Mouse (Mus musculus) liver (tissue): ENCODE results near the gene Inka1.
A peak's percentile ranks its signal among the peaks of the same experiment; 100 is the strongest.
"Not testable (repeated sequence)": the region's sequence is repeated elsewhere in the genome, so short reads cannot be mapped to it uniquely, and the experiment has no call there.

ENCODE experiments used
- DNase-seq: peaks from one replicate; pipeline ENCODE4 v3.0.0-alpha.2; 2020; ENCODE audit warnings: mixed read lengths

The Inka1 gene

DNA sequence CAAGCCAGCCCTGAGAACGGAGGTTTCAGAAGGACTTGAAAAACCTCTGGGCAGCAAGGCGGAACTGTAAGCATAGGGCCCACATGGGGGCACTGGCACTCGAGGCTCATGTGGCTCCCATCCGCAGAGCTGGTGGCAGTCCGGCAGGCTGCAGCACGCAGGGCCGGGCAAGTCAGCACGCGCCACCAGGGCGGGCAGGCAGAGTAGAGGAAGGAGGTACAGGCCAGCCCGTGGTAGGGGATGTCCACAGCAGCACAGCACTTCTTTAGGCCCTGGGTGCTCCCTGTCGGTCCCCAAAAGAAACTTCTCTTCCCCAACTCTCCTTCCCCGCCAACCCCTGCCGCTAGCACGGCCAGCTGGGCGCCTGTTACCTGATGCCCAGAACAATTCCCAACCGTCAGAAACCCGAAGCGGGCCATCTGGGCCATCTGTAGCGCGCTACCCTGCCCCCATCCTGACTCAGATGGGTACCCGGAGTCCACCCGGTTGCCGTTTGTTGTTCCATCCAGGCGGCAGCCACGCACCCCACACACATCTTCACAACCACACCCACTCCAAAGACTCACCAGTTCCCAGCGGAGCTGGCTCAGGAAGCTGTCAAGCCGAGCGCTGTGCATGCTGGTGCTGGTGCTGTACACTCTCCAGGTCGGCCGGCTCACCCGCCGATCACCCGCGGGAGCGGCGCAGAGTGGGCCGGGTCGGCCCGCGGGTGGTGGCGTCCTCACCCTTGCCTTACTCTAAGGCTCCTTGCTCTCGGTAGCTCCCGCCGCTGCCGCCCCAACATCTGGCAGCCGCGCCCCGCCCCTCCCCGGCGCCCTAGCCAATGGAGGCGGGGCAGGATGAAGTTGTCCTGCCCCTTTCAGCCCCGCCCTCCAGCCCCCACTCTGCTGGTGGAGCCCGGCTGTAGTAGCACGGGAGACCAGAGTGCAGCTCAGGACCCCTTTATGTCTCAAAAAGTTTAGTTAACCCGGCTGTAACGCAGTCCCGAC, at the start of gene Inka1:
Inka1 (minus strand) TSS at position 749 of the 989 bp plus-strand sequence.
- peak; percentile 97 for DNase-seq

DNA sequence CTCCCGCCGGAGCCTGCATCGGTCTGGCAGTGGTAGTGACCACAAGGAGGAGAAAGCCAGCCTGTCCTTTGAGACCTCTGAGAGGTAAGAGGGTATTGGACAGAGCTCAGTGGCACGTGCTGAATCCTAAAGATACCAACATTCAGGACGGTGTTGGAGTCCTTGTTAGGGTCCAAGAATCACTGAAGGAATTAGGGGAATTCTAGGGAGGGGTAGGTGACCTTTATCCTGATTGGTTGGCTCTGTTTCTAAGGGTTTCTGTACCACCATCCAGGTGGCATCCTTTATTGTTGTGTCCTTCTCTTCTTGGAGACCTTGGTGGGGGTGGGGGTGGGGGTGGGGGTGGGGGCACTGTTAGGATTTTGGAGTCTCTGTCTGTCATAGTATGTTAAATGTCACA, 46.4 kb upstream of the Inka1 start:
- no peak for DNase-seq

DNA sequence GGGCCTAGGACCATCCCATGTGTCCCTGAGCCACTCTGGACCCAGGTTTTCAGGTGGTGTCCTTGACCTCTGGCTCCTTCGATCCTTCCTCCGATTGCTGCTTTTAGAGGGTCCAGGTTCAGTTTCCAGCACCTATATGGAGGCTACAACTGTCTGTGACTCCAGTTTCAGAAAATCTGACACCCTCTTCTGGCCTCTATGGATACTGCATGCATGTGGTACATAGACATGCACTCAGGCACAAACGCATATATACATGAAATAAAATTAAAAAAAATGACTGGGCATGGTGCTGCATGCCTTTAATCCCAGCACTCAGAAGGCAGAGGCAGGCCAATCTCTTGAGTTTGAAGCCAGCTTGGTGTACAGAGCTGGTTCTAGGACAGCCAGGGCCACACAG, 42.2 kb upstream of the Inka1 start:
- no peak for DNase-seq

DNA sequence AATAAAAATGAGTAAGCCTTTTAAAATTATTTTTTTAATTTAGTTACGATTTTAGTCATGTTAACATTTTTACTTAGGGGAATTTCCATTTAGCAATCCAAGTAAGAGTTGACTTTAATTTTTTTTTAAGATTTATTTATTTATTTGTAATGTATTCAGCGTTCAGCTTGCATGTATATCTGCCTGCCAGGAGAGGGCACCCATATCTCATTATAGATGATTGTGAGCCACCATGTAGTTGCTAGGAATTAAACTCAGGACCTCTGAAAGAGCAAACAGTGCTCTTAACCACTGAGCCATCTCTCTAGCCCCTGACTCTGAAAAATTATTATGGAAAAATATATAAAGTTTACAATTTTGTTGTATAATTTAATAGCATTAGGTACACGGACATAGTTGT, 40.9 kb upstream of the Inka1 start:
- DNase-seq = no peak

DNA sequence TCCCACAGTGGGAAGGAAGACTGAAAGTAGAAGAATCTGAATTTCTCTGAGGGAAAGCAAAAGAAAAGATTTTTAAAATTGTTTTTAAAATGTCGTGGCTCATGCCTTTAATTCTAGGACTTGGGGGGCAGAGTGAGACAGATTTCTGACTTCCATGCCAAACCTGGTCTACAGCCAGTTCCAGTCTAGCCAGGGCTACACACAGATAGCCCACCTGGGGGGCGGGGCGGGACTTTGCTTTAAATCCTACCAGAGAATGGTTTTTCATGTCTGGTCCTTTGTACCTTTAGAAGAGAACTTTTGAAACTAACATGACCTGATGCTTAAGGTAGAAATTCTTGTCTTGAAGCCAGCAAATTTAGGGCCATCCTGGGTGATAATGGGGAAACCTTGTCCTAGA, 37.5 kb upstream of the Inka1 start:
- no peak for DNase-seq

DNA sequence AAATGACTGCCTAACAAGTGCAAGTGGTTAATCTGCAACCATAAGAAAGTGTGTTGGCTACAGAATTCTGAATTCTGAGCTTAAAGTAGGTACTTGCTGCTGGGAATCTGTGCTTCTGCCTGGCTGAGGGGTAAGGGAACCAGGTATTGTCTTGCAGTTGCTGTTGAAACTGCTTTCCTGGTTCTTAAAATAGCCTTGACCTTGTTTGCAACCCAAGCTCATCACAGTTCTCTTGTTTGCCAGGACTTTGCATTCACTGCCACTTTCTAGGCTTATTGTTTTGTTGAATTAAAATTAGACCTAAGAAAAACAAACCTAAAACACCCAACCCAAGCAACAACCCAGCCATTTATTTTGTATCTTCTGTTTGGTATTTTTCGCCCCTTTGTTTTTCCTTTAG, 35.1 kb upstream of the Inka1 start:
- no peak for DNase-seq

DNA sequence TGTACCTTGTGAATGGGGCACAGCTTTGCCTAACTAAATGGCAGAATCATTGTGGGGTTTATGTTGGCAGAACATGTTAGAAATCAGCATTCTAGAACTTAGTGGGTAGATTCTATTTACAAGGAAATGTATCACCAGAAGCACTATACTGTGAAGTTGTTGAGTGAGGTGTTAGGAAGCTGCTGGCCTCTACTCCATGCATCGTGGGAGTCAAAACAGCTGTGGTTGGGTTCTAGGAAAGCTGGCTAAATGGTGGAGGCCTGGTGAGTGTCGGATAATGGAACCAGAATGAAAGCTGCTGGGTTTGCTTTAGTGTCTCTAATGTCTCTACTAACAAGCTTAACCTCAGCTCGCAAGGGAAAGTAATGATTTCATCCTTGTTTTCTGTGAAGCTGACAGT, 31.4 kb upstream of the Inka1 start:
- no peak for DNase-seq

DNA sequence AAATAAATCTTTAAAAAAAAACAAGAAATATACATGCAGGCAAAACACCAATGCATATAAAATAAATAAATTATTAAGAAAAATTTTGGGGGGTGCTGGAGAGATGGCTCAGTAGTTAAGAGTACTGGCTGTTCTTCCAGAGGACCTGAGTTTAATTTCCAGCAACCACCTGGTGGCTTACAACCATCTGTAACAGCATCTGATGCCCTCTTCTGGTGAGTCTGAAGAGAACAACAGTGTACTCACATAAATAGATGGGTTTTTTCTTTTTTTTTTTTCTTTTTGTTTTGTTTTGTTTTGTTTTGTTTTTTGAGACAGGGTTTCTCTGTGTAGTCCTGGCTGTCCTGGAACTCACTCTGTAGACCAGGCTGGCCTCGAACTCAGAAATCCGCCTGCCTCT, 27.9 kb upstream of the Inka1 start:
- DNase-seq = not testable (repeated sequence)

DNA sequence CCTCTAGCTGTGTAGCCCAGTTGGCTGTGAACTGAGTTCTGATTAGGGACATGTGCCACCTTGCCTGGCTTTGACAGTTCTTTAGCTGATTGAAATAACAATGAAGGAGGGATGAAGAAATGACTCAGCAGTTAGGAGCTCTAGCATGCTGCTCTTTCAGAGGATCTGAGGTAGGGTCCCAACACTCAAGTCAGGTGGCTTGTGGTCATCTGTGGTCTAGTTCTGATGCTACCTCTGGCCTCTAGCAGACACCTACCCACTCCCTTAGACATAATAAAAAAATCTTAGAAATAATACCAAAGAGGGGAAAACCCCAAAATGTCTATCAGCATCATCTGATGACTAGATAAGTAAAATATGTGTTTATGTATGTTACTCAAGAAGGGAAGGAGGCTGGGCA, 24.7 kb upstream of the Inka1 start:
- no peak for DNase-seq

DNA sequence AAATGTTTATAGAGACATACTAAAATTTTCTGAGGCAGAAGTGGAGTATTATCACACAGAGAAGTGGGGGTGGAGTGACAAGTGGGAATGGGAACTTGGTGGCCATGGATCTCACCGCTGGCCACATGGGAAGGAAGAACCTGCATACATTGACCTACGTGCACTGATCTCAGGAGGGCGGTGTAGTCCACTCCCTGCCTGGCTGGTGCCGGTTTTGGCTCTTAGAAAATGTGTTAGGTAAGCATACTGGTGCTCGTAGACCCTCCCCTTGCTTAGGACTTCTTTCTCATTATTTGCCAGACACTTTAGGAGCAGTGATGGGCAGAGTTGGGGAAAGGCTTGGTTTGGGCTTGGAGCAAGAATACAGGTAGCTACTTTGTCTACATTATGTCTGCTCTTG, 22.4 kb upstream of the Inka1 start:
- DNase-seq = no peak

DNA sequence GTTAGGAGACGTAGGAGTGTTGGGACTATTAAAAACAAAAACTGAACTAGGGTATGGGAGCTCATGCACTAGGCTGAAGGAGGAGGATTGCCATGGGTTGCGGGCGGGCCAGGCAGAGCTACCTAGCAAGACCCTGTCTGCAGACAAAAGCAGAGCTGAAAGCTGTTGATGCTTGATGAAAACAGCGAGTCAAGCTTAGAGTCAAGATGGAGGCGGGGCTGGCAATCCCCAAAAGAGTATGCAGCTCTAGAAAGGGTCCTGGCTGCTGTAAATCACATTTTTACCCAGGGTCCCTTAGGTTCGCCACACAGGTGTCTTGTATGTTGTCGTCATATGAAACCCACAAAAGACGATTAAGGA, 17.8 kb upstream of the Inka1 start:
- DNase-seq = peak; percentile 46

DNA sequence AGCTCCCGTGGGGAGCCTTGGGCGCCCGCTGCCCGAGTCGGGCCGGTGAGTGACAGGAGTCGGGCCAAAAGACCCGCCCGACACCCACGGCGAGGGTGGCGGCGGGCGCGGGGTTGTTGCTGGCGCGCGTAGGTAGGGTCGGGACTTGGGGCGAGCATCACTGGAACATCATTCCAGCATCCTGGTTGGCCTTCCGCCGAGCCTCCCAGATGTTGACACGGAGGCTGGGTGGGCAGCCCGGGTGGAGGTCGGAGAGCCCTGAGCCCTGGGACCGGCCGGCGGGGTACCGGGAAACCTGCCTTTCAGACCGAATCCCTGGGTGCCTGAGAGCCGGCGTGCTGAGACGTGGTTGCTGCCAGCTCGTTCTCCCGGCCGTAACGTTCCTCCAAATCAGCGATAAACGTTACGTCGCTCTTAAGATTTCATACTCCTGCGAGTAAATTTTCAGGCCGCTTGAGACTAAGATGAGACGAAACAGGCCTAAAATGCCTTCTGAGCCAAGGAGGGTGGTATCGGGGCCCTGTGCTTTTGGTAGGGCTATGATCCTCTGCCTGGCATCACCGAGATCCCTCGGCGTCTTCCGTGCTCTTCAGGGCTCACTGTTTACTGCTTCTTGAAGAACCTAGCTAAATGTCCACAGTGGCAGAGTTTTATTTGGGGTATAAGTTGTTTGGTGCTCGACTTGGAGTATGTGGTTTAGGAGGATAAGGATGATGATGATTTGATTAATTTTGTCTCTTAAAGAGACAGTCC, 17.3 kb upstream of the Inka1 start:
- peak; percentile 59 for DNase-seq

DNA sequence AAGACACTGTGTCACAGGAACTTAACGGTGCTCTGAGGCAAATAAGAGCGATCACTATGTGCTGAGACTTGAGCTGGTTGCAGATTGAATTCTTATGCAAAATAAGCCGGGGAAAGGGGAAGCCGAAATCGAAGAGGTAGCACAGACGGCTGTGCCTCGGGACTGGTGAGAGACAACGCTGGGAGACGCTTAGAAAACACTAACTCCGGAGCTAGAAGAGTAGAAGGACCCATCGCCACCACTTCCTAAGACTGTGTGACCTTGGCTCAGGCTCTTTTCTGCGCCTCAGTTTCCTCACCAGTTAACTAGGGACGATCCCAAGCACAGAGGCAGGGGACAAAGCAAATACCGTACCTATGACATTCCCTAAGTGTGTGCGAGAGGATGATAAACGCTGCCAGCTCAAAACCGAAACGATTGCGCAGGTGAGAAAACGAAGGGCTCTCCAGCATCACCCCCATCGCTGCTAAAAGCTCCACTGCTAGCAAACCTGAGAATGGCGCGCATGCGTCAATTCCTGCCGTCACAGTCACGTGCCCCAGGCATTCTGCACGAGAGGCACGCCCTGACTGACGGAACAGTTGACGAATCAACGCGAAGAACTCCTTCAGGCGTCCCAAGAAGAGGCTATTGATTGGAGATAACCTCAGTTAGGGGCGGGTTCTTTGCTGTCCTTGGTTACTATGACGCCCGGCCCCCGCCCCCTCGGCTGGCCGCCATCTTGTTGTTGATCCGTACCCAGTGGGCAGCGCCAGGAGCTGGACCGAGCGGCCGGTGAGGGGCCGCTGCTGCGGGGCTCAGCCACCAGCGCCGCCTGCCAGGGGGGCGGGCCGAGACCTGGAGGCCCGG, 16.5 kb upstream of the Inka1 start, which contains the start of gene Ip6k1:
Ip6k1 (plus strand) TSS at position 580 of the 849 bp plus-strand sequence.
- DNase-seq = peak; percentile 100

DNA sequence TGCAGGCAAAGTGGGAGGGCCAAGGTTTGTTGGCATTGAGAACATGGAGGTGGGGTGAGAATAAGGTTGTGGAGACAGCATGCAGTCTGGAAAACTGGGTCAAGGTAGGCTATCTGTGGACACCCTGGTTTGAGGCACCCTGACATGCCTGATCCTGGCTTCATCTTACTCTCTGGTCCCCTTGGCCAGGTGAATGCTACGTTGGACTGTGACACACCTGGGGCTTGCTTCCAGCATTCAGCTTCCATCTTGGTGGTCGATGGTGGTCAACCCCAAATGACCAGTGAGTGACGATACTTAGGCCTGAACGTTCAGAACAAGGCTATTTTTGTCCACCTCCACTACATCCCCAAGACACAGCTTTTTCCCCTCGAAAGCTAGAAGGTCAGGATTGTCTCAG, 10.4 kb upstream of the Inka1 start, which contains the start of gene Gm20662:
Gm20662 (plus strand) TSS at position 301 of the 400 bp plus-strand sequence.
- DNase-seq = no peak

DNA sequence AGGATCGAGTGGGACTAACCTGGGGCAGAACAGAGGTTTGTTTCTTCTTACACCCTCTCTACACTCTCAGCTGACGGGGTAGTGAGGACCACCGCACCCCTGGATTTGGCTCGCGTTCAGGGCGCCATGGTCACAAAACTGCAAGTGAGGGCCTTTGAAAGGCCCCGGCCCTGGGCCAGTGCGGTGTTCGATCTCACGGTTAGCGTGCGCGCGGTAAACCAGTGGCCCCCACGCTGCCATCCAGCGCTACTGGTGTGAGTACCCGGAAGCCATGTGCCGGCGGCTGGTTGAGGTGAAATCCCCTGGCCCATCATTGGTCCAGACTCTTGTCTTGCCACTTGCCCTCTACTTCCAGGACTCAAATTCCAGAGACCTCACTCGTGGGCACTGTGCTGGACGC, 9.8 kb upstream of the Inka1 start:
- no peak for DNase-seq

DNA sequence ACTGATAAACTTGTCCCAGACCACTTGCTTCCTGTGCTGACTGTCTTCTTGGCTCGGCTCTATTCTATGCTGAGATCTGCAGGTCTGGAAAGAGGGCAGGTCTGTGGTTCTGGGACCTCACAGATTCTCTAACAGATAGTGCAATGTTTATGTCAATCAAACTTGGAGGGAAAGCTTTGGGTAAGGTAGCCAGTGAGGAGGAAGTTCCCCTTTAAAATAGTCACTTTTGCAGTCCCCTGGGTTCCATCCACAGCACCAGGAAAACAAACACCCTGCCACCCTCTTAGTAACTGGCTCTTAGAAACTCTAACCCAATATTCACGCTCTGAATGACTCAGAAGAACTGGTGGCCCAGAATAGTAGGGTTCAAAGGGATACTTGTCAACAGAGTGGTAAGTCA, 8.8 kb upstream of the Inka1 start:
- no peak for DNase-seq

DNA sequence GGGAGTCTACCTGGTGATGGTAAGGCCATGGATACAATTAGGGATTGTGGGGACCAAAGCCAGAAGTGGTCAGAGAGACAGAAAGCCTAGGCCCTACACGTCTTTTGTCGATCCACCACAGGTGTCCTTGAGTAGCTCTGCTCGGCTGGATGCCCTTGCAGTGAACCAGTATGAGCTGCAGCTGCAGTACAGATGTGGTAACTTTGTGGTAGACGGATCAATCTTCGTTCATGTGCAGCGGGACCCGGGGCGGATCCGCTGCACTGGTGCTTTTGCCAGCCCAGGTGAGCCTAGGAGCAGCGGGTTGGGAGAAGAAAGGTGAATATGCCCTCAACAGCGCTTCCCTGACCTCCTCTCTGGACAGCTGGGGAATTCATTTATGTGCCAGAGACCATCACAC, 7.3 kb upstream of the Inka1 start:
- DNase-seq = no peak

DNA sequence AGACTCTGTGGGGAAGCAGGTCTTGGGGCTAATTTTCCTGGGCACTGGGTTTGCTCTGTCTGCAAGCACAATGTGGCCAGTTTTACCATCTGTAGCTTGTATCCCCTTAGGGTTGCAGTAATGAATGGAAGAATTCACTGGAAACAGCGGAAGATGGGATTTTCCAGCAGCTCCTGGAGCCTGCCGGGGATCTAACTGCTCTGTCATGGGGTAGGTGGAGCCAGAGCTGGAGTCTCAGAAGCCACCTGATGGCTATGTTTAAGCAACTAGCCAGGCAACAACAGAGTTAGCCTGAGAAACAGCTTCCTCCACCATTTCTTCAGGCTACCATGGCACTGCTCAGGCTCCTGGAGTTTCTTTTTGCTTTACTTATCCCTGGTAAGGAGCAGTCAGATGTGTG, 6.5 kb upstream of the Inka1 start, which contains the start of gene Cdhr4:
Cdhr4 (plus strand) TSS at position 301 of the 400 bp plus-strand sequence.
- DNase-seq = no peak

DNA sequence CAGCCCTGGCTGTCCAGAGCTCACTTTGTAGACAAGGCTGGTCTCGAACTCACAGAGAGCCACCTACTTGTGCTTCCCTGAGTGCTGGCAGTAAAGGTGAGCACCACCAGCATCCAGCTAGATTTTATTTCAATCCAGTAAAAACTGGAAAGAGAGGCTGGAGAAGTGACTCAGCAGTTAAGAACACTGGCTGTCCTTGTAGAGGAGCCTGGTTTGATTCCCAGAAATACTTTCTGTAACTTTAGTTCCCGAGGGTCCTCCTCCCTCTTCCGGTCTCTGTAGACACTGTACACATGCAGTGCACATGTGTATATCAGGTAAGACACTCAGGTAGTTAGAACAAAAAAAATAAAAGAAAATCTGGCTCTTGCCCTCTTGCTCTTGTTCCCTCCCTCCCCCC, 2.3 kb upstream of the Inka1 start:
- DNase-seq = no peak

DNA sequence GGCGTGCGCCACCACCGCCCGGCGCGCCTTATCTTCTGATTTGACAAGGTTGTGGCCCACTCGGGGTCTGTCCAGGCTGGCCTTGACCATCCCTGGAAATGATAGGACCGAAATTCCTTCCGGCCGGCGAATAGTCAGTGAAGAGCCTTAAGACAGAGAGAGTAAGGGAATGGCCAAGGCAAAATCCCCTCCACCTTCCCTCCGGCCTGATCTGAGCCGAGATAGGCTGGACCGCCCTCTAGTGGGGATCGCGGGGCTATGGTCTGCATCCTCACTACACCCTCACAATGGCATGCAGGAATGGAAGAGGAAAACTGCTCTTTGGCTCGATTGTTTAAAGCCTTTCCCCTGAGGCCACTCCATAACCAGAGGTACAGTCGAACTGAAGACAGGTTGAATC, 697 bp upstream of the Inka1 start:
- DNase-seq = peak; percentile 87

DNA sequence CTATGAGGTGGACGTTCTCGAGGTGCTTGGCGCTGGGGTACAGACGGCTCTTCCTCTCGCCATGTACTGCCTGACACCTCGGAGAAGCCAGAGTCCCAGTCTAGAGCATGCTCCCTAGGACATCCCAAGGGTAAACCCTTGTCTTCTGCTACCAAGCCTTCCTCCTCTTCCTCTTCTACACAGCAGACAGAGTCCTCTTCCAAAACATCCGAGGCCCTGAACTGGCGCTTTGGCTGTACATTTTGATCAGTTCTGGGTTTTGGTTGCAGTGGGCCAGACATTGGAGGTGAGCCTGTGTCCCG, 974 bp downstream of the Inka1 start:
- no peak for DNase-seq

DNA sequence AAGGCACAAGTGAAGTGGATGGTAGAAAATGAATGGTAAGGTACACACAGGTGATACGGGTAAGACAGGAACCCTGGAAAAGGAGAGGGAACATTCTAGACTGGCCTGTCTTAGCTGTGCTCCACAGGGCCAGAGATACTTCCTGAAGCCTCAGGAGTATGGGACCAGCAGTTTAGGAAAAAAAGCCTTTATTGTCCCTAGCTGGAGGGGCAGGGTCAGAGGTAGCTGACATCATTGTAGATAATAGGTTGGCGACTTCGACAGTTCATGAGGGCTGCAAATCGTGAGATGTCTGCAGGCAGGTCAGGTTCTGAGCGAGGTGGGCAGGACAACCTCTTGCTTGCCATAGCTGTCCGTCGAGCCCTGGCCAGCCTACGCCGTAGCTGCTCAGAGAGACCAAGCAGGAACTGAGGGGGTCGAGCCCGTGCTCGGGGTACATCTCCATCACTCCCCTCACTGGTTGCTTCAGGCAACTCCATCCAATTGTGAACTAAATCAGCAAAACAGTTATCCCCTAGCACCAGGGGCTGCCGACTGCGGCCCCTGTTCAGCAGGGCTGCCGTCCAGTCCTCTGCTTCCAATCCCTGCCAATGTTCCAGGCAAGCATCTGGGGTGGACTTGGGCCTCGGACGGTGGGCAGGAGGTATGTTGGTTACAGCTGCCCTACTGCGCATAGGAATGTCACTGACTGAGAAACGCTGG, 1.5 kb downstream of the Inka1 start:
- peak; percentile 48 for DNase-seq
